Mouse (Mus musculus) brain, embryonic 14.5 days (tissue): ENCODE measurements around the gene Tollip.

Source experiments
- CTCF ChIP-seq: fragments of 200-500 bp; IDR thresholded peaks from 2 replicates; pipeline ENCODE4 v1.5.1; 2012; ENCODE audit warnings: inconsistent platforms, mild to moderate bottlenecking, moderate library complexity, borderline replicate concordance; ENCODE audit not compliant: insufficient read depth, insufficient read length; ENCODE audit errors: extremely low read depth
- POLR2A ChIP-seq: fragments of 200-500 bp; IDR thresholded peaks from 2 replicates; pipeline ENCODE4 v1.6.1; 2012; ENCODE audit warnings: mild to moderate bottlenecking, inconsistent platforms, borderline replicate concordance; ENCODE audit not compliant: poor library complexity, insufficient read depth, insufficient read length, severe bottlenecking; ENCODE audit errors: extremely low read depth

DNA sequence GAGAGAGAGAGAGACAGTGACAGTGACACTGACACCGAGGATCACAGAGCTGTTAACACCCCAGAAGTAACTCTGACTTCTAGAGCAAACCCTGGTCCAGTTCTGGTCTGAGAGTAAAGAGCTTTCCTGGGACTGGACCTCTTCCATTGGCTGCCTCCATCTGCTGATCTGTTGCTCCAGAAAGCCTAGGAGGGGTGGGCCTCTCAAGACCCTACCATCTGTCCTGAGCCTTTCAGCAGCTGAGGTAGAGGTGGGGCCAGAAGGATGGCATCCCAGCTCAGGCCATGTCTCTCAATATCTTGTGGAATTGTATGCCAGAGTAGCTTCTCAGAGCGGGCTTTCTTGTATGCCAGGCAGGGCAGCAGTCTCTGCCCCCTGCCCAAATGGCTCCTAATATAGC lies 39.9 kb upstream of the Tollip start:
- TF ChIP-seq CTCF, result no peak
- no peak for TF ChIP-seq POLR2A
